ENCODE assay signal across 10 mouse cellular contexts in genomic region chr6:144783295-144783694, GRCm38 (mm10). TPM values are rescaled to one million over a fixed set of nuclear protein-coding genes. Genes with fewer than 3 reads are reported as not detected.
DNase-seq lines count a peak whose midpoint lies in the region; ATAC-seq and TF ChIP-seq lines count a peak whose summit lies in the region.
"Had no signal": no experiment of that assay in that cellular context is flagged by ENCODE, and none has a peak within 500 bp of the region (broad histone marks: within the 10 kb centered on the region; RNA-seq: fewer than 3 reads in every experiment).

No protein-coding gene starts in this region.

- no peak for TF ChIP-seq POLR2A in kidney, adult 2 months (IDR thresholded peaks at IDR 0.05; ENCODE audit: low read depth, low read length)

- TF ChIP-seq CTCF in kidney, postnatal 0 days (IDR thresholded peaks at IDR 0.05; ENCODE audit: low read depth), result no peak
- no peak for TF ChIP-seq CTCF in kidney, adult 2 months (conservative IDR thresholded peaks at IDR 0.05; ENCODE audit: insufficient read depth, insufficient read length, low read depth, low read length)

- no peak overlapping the region for H3K27ac ChIP-seq in kidney, postnatal 0 days
- no peak overlapping the region for H3K27ac ChIP-seq in kidney, adult 2 months (ENCODE audit: insufficient read depth, low read depth, low read length)
- H3K27ac ChIP-seq in forebrain, embryonic 15.5 days (replicated peaks), result no peak overlapping the region
- no peak overlapping the region for H3K27ac ChIP-seq in liver, embryonic 11.5 days (ENCODE audit: low read depth, low read length)
- no peak overlapping the region for H3K27ac ChIP-seq in neural tube, embryonic 13.5 days (replicated peaks)
- H3K27ac ChIP-seq: macrophage had no signal

- H3K9me3 ChIP-seq in kidney, postnatal 0 days (replicated peaks; ENCODE audit: low read length), result no peaks in the 10 kb centered on the region
- no peaks in the 10 kb centered on the region for H3K9me3 ChIP-seq in forebrain, embryonic 15.5 days
- no peaks in the 10 kb centered on the region for H3K9me3 ChIP-seq in liver, embryonic 11.5 days (ENCODE audit: control insufficient read depth, low read length)
- no peaks in the 10 kb centered on the region for H3K9me3 ChIP-seq in neural tube, embryonic 13.5 days

- peaks cover 5% of the 10 kb centered on the region; the same call in 1 of the 2 replicates for H3K4me1 ChIP-seq in kidney, postnatal 0 days (replicated peaks; ENCODE audit: insufficient read depth, low read length)
- no peaks in the 10 kb centered on the region for H3K4me1 ChIP-seq in kidney, adult 2 months (ENCODE audit: control insufficient read depth, insufficient read depth, low read length)
- H3K4me1 ChIP-seq in forebrain, embryonic 15.5 days, result peaks cover 26% of the 10 kb centered on the region
- H3K4me1 ChIP-seq in liver, embryonic 11.5 days (replicated peaks; ENCODE audit: control insufficient read depth, insufficient read depth, low read length), result no peaks in the 10 kb centered on the region
- H3K4me1 ChIP-seq in neural tube, embryonic 13.5 days (replicated peaks), result peaks cover 28% of the 10 kb centered on the region

- no peak for DNase-seq in kidney, postnatal 0 days (ENCODE audit: low spot score)
- DNase-seq in kidney, adult 2 months, result no peak
- DNase-seq in liver, embryonic 11.5 days (ENCODE audit: low spot score), result no peak
- no peak for DNase-seq in adrenal gland, postnatal 14 days
- DNase-seq in adrenal gland, adult 2 months, result no peak
- DNase-seq: gastrocnemius, postnatal 14 days; kidney, adult 11 months had no signal

- no peak overlapping the region for H3K4me3 ChIP-seq in kidney, postnatal 0 days (replicated peaks; ENCODE audit: low read depth, low read length)
- H3K4me3 ChIP-seq in kidney, adult 2 months (ENCODE audit: insufficient read depth, low read depth, low read length), result no peak overlapping the region
- no peak overlapping the region for H3K4me3 ChIP-seq in forebrain, embryonic 15.5 days
- H3K4me3 ChIP-seq in liver, embryonic 11.5 days (ENCODE audit: low read depth, low read length), result no peak overlapping the region
- H3K4me3 ChIP-seq in neural tube, embryonic 13.5 days, result no peak overlapping the region

- H3K36me3 ChIP-seq in kidney, postnatal 0 days (ENCODE audit: insufficient read depth, low read length), result no peaks in the 10 kb centered on the region
- H3K36me3 ChIP-seq in kidney, adult 2 months (ENCODE audit: control insufficient read depth, insufficient read depth, low read length), result no peaks in the 10 kb centered on the region
- H3K36me3 ChIP-seq in forebrain, embryonic 15.5 days, result no peaks in the 10 kb centered on the region
- H3K36me3 ChIP-seq in liver, embryonic 11.5 days (ENCODE audit: control insufficient read depth, insufficient read depth, low read length), result no peaks in the 10 kb centered on the region
- no peaks in the 10 kb centered on the region for H3K36me3 ChIP-seq in neural tube, embryonic 13.5 days

- peaks cover 4% of the 10 kb centered on the region; the same call in 1 of the 2 replicates for H3K27me3 ChIP-seq in kidney, postnatal 0 days (ENCODE audit: insufficient read depth, low read length)
- no peaks in the 10 kb centered on the region for H3K27me3 ChIP-seq in kidney, adult 2 months (replicated peaks; ENCODE audit: control insufficient read depth, insufficient read depth, low read length)
- no peaks in the 10 kb centered on the region for H3K27me3 ChIP-seq in forebrain, embryonic 15.5 days
- peaks cover 22% of the 10 kb centered on the region for H3K27me3 ChIP-seq in liver, embryonic 11.5 days (replicated peaks; ENCODE audit: control insufficient read depth, insufficient read depth, low read length)
- peaks cover 19% of the 10 kb centered on the region for H3K27me3 ChIP-seq in neural tube, embryonic 13.5 days

- H3K9ac ChIP-seq in kidney, postnatal 0 days (ENCODE audit: low read depth, low read length), result no peak overlapping the region
- H3K9ac ChIP-seq in forebrain, embryonic 15.5 days (replicated peaks), result peak overlapping the region; percentile 87; the same call in 1 of the 2 replicates
- no peak overlapping the region for H3K9ac ChIP-seq in liver, embryonic 11.5 days (ENCODE audit: low read depth, low read length)
- H3K9ac ChIP-seq in neural tube, embryonic 13.5 days, result peak overlapping the region; percentile 90; the same call in 1 of the 2 replicates

- no peak for ATAC-seq in kidney, postnatal 0 days (replicated peaks; ENCODE audit: low FRiP score, low read depth)
- ATAC-seq in forebrain, embryonic 15.5 days (replicated peaks), result no peak
- ATAC-seq in liver, embryonic 11.5 days (replicated peaks; ENCODE audit: low FRiP score), result peak; percentile 61
- no peak for ATAC-seq in neural tube, embryonic 13.5 days (ENCODE audit: low read depth)

- 0 out of 2 replicates have a peak overlapping the region, but pooled peaks have one; percentile 95 for H3K4me2 ChIP-seq in kidney, postnatal 0 days (ENCODE audit: low read length)
- H3K4me2 ChIP-seq in forebrain, embryonic 15.5 days (replicated peaks), result peak overlapping the region; percentile 76
- peak overlapping the region; percentile 88; the same call in 1 of the 2 replicates for H3K4me2 ChIP-seq in liver, embryonic 11.5 days
- H3K4me2 ChIP-seq in neural tube, embryonic 13.5 days, result peak overlapping the region; percentile 93

RNA-seq across cellular contexts. Expression of gene Sox5, which starts 1.5 kb away (rescaled TPM):
- polyA plus RNA-seq in kidney, postnatal 0 days (2015; fragmentation: Nextera tagmentation; extraction: Ambion mirVana), result 6.1 and 9.3 TPM in 2 replicates
- polyA plus RNA-seq in kidney, adult 2 months (2012; rRNA removed), result 2.9 and 3.2 TPM in 2 replicates
- polyA plus RNA-seq in forebrain, embryonic 15.5 days (2015; fragmentation: Nextera tagmentation; extraction: Ambion mirVana), result 239 and 259 TPM in 2 replicates
- polyA plus RNA-seq in liver, embryonic 11.5 days (2014; fragmentation: Nextera tagmentation; extraction: Ambion mirVana), result 7.9 and 10.6 TPM in 2 replicates
- polyA plus RNA-seq in neural tube, embryonic 13.5 days (2015; fragmentation: Nextera tagmentation; extraction: Ambion mirVana), result 24.8 and 33.7 TPM in 2 replicates
- total RNA-seq in adrenal gland, postnatal 14 days (2021), result 11.5 and 18.5 TPM in 2 replicates
- 10 to 100 TPM; 17.1 to 17.4 TPM for total RNA-seq in adrenal gland, adult 2 months (2021)
- 3.7 and 4.2 TPM in 2 replicates for polyA plus RNA-seq in adrenal gland, adult 2 months (2012; rRNA removed)
- polyA plus RNA-seq: macrophage had no signal

Comparison
In these comparisons a context has a peak if more than half of its experiments do, and no peak if none do; other contexts are left out.
1. H3K9ac ChIP-seq: peak in forebrain, embryonic 15.5 days (single experiment) and neural tube, embryonic 13.5 days (single experiment); none in kidney, postnatal 0 days (single experiment) and liver, embryonic 11.5 days (single experiment).
2. Peak in every context shown above with its lines, with median percentiles within 50 percentile points of each other: H3K4me2 ChIP-seq.